Mouse (Mus musculus): ENCODE results near the gene Pctp.

The Pctp gene

GRCm38 (mm10) chr11:90007791-90008531 lies 5.3 kb upstream of the Pctp start:
- no peak for DNase-seq (ENCODE audit: low read depth, low spot score)

GRCm38 (mm10) chr11:90006111-90006510 lies 3.4 kb upstream of the Pctp start:
- DNase-seq (ENCODE audit: low read depth, low spot score), result no peak

- no peak for DNase-seq (ENCODE audit: low read depth, low spot score)
These were observed 692 bp upstream of the Pctp start for GRCm38 (mm10) chr11:90003386-90003785.

GRCm38 (mm10) chr11:90002987-90003348 lies 274 bp upstream of the Pctp start:
- DNase-seq (ENCODE audit: low read depth, low spot score), result no peak

- no peak for DNase-seq (ENCODE audit: low read depth, low spot score)
These were observed 1.1 kb downstream of the Pctp start for GRCm38 (mm10) chr11:90001396-90002230.

- no peak for DNase-seq (ENCODE audit: low read depth, low spot score)
These were observed 2.0 kb downstream of the Pctp start for GRCm38 (mm10) chr11:90000666-90001065.

GRCm38 (mm10) chr11:89998996-89999770 lies 3.5 kb downstream of the Pctp start:
- DNase-seq (ENCODE audit: low read depth, low spot score), result no peak

GRCm38 (mm10) chr11:89996856-89997255 lies 5.8 kb downstream of the Pctp start:
- DNase-seq (ENCODE audit: low read depth, low spot score), result no peak

- DNase-seq (ENCODE audit: low read depth, low spot score), result no peak
These were observed 6.3 kb downstream of the Pctp start for GRCm38 (mm10) chr11:89996406-89996805.

GRCm38 (mm10) chr11:89995596-89995995 lies 7.1 kb downstream of the Pctp start:
- DNase-seq (ENCODE audit: low read depth, low spot score), result no peak

- DNase-seq (ENCODE audit: low read depth, low spot score), result no peak
These were observed 8.0 kb downstream of the Pctp start for GRCm38 (mm10) chr11:89994706-89995105.

- no peak for DNase-seq (ENCODE audit: low read depth, low spot score)
These were observed 11.0 kb downstream of the Pctp start for GRCm38 (mm10) chr11:89991661-89992060.

- DNase-seq (ENCODE audit: low read depth, low spot score), result peak; percentile 85
These were observed 13.6 kb downstream of the Pctp start for GRCm38 (mm10) chr11:89988936-89989589.

- no peak for DNase-seq (ENCODE audit: low read depth, low spot score)
These were observed 16.2 kb downstream of the Pctp start for GRCm38 (mm10) chr11:89986516-89986915.

- DNase-seq (ENCODE audit: low read depth, low spot score), result no peak
These were observed 17.2 kb downstream of the Pctp start for GRCm38 (mm10) chr11:89985200-89986187.

GRCm38 (mm10) chr11:89984436-89984835 lies 18.3 kb downstream of the Pctp start:
- no peak for DNase-seq (ENCODE audit: low read depth, low spot score)

GRCm38 (mm10) chr11:89982918-89983317 lies 19.8 kb downstream of the Pctp start:
- DNase-seq (ENCODE audit: low read depth, low spot score), result no peak

GRCm38 (mm10) chr11:89980106-89980505 lies 22.6 kb downstream of the Pctp start:
- no peak for DNase-seq (ENCODE audit: low read depth, low spot score)

GRCm38 (mm10) chr11:89978914-89979818 lies 23.5 kb downstream of the Pctp start:
- DNase-seq (ENCODE audit: low read depth, low spot score), result no peak

Measured in forelimb bud, embryonic 11.5 days (tissue).